Mouse (Mus musculus): ENCODE data around the gene Arrdc5.

DNA sequence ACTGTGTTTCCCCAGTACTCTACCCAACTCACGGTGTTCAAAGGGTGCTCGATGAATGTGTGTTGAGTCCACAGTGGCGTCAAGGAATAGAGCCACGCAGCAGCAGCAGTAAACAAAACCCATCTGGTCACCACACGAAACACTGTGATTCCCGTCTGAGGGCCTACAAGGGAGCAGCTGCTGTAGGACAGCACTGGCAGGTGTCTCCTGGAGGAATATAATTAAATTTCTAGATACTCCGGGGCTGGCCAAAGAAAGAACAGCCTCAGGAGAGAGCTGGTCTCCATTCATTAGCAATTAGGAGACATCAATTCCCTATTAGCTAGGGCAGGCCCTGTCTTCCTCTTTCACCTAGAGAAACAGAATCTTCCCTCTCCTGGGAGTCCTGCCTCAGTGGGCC, 54.5 kb downstream of the Arrdc5 start:
- no peak for TF ChIP-seq TCF12 (IDR thresholded peaks at IDR 0.05; ENCODE audit: low read depth, low read length)
- no peak for TF ChIP-seq GATA1 (IDR thresholded peaks at IDR 0.05; ENCODE audit: low read depth, low read length)
- TF ChIP-seq MEF2A (IDR thresholded peaks at IDR 0.05; ENCODE audit: extremely low read depth, insufficient replicate concordance, low read depth, low read length, poor library complexity, severe bottlenecking): no peak
- TF ChIP-seq CTCF (IDR thresholded peaks at IDR 0.05 in 2 of 3, conservative IDR thresholded peaks at IDR 0.05 in 1 of 3; ENCODE audit: control insufficient read depth in 1 of 3, insufficient read depth in 1 of 3, low read depth in 2 of 3, low read length in 3 of 3, poor library complexity in 1 of 3, severe bottlenecking in 1 of 3): no peak
- TF ChIP-seq ELF1 (IDR thresholded peaks at IDR 0.05; ENCODE audit: low read depth, low read length): no peak
- TF ChIP-seq NELFE (IDR thresholded peaks at IDR 0.05; ENCODE audit: low read depth, low read length): no peak
- TF ChIP-seq MAZ (IDR thresholded peaks at IDR 0.05; ENCODE audit: low read depth, low read length): no peak
- TF ChIP-seq USF1 (IDR thresholded peaks at IDR 0.05; ENCODE audit: low read depth, low read length): no peak
- no peak for TF ChIP-seq POLR2A (IDR thresholded peaks at IDR 0.05; ENCODE audit: control insufficient read depth in 1 of 2, insufficient read depth in 1 of 2, low read depth in 1 of 2, low read length in 2 of 2, poor library complexity in 1 of 2)

Measured in MEL (cell line).